Mouse (Mus musculus): ENCODE measurements around the gene Btg1. TPM values are rescaled to one million over a fixed set of nuclear protein-coding genes. Genes with fewer than 3 reads are reported as not detected.
A peak's percentile ranks its signal among the peaks of the same experiment; 100 is the strongest.

The Btg1 gene
- total and polyA plus RNA-seq, 3 experiments, result 11.7 to 45.2 (median 28.5) TPM

DNA sequence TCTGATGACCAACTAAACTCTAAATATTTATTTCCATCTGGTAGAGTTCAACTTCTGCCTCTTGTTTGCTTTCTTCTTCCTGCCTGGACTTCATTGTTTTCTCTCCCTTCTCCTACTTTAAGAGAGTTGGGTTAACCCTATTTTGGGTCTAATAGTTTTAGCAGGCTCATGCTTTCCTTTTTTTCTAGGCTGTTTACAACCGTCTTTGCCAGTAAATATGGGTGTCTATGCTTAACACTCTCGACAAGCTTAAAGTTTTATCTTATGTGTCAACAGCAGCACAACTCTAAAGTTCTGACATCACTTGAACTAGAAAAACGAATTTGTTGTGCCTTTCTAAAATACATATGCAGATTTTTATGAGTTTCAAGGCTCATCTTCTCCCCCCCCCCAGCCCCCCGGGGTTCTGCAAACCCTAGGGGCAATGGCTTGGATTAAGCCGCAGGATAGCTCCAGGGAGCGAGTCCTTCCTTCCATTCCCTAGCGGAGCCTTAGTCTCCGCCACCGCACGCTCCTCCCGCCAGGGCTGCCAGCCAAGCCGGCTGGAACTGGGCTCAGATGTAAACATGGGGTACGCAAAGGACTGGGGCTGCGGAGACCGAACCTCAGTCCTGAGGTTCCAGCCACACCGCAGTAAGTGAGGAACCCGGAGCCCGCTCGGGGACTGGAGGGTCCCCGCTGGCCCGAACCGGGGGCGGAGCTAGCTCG lies 651 bp upstream of the Btg1 start:
- WGBS, result 1% methylated on average over 24 of the region's 24 CpGs
- intact Hi-C loops (cut with DNase I), result loop anchor here (2.0 to 5.0 kb wide), 4 partner anchors 135 to 696 kb away; no protein-coding TSS in a partner anchor
- peak overlapping the region; percentile 76 for H3K9ac ChIP-seq (ENCODE audit: low read depth, low read length)
- H3K27me3 ChIP-seq (ENCODE audit: control insufficient read depth, insufficient read depth, low read length), result no peaks in the 10 kb centered on the region
- H3K4me3 ChIP-seq, result peak overlapping the region; percentile 69
- TF ChIP-seq POLR2A (IDR thresholded peaks at IDR 0.05; ENCODE audit: insufficient read depth, low read depth, low read length) (no peak; the same call in 1 of the 2 replicates), CTCF (IDR thresholded peaks at IDR 0.05) (no peak), EP300 (IDR thresholded peaks at IDR 0.05; ENCODE audit: insufficient read depth, low read depth, low read length) (no peak)
- no peak for DNase-seq
- H3K36me3 ChIP-seq (ENCODE audit: control insufficient read depth, insufficient read depth, low read length), result peaks cover 8% of the 10 kb centered on the region
- peak overlapping the region; percentile 91 for H3K27ac ChIP-seq
- no peaks in the 10 kb centered on the region for H3K4me1 ChIP-seq (ENCODE audit: control insufficient read depth, insufficient read depth, low read length)
- peaks cover 2% of the 10 kb centered on the region; the same call in 1 of the 2 replicates for H3K79me2 ChIP-seq (replicated peaks; ENCODE audit: control insufficient read depth, insufficient read depth, low read length)

DNA sequence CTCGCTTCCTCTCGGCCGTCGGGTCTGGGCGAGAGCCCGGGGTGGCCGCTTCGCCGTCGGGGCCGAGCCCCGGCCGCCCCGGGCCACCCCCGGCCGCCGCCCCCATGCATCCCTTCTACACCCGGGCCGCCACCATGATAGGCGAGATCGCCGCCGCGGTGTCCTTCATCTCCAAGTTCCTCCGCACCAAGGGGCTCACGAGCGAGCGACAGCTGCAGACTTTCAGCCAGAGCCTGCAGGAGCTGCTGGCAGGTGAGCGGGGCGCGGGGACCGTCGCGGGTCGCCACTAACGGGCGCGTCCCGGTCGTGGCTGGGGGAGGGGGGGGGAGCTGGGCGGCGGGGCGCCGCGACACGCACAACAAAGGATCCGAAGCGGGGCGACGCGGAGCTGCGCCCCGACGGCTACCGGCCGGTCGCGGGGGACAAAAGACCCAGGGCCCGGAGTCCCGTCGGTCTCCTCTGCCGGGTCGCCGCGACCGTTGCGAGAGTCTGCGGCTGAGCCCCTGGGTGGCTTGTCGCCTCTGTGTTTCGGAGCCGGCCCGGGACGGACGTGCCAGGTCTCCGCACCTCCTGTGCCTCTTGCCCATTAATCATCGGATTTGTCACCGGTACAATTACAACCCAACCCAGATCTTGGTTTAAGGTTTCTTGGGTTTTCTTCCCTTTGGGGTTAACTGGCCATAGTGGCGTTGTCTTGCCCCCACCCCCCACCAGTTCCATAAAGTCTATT lies 580 bp downstream of the Btg1 start:
- H3K4me3 ChIP-seq, result peak overlapping the region; percentile 90
- peak overlapping the region; percentile 98 for H3K27ac ChIP-seq
- peaks cover 2% of the 10 kb centered on the region; the same call in 1 of the 2 replicates for H3K4me1 ChIP-seq (ENCODE audit: control insufficient read depth, insufficient read depth, low read length)
- peak; percentile 65 to 72 for DNase-seq
- H3K79me2 ChIP-seq (replicated peaks; ENCODE audit: control insufficient read depth, insufficient read depth, low read length), result peaks cover 5% of the 10 kb centered on the region; the same call in 1 of the 2 replicates
- WGBS, result under 1% methylated on average over 75 of the region's 78 CpGs
- peaks cover 17% of the 10 kb centered on the region for H3K36me3 ChIP-seq (ENCODE audit: control insufficient read depth, insufficient read depth, low read length)
- H3K27me3 ChIP-seq (ENCODE audit: control insufficient read depth, insufficient read depth, low read length), result no peaks in the 10 kb centered on the region
- TF ChIP-seq POLR2A (IDR thresholded peaks at IDR 0.05; ENCODE audit: insufficient read depth, low read depth, low read length) (no peak), EP300 (IDR thresholded peaks at IDR 0.05; ENCODE audit: insufficient read depth, low read depth, low read length) (no peak), CTCF (IDR thresholded peaks at IDR 0.05) (no peak)
- peak overlapping the region; percentile 90 for H3K9ac ChIP-seq (ENCODE audit: low read depth, low read length)
- intact Hi-C loops (cut with DNase I), result loop anchor here (2.0 to 5.0 kb wide), 4 partner anchors 133 to 695 kb away; no protein-coding TSS in a partner anchor

- peaks cover 5% of the 10 kb centered on the region; the same call in 1 of the 2 replicates for H3K79me2 ChIP-seq (replicated peaks; ENCODE audit: control insufficient read depth, insufficient read depth, low read length)
- no peaks in the 10 kb centered on the region for H3K27me3 ChIP-seq (ENCODE audit: control insufficient read depth, insufficient read depth, low read length)
- WGBS, result under 1% methylated on average over 29 of the region's 29 CpGs
- TF ChIP-seq POLR2A (IDR thresholded peaks at IDR 0.05; ENCODE audit: insufficient read depth, low read depth, low read length), result no peak
- TF ChIP-seq CTCF (IDR thresholded peaks at IDR 0.05), result peak; percentile 77
- no peak for TF ChIP-seq EP300 (IDR thresholded peaks at IDR 0.05; ENCODE audit: insufficient read depth, low read depth, low read length)
- peak; percentile 82 to 87 for DNase-seq
- H3K9ac ChIP-seq (ENCODE audit: low read depth, low read length), result peak overlapping the region; percentile 90
- H3K36me3 ChIP-seq (ENCODE audit: control insufficient read depth, insufficient read depth, low read length), result peaks cover 23% of the 10 kb centered on the region
- intact Hi-C loops (cut with DNase I), result loop anchor here (2.0 to 5.0 kb wide), 4 partner anchors 133 to 694 kb away; no protein-coding TSS in a partner anchor
- H3K27ac ChIP-seq, result peak overlapping the region; percentile 98
- H3K4me3 ChIP-seq, result peak overlapping the region; percentile 90
- H3K4me1 ChIP-seq (ENCODE audit: control insufficient read depth, insufficient read depth, low read length), result peaks cover 2% of the 10 kb centered on the region; the same call in 1 of the 2 replicates
These were observed 1.3 kb downstream of the Btg1 start for GRCm38 (mm10) chr10:96617951-96618575.

DNA sequence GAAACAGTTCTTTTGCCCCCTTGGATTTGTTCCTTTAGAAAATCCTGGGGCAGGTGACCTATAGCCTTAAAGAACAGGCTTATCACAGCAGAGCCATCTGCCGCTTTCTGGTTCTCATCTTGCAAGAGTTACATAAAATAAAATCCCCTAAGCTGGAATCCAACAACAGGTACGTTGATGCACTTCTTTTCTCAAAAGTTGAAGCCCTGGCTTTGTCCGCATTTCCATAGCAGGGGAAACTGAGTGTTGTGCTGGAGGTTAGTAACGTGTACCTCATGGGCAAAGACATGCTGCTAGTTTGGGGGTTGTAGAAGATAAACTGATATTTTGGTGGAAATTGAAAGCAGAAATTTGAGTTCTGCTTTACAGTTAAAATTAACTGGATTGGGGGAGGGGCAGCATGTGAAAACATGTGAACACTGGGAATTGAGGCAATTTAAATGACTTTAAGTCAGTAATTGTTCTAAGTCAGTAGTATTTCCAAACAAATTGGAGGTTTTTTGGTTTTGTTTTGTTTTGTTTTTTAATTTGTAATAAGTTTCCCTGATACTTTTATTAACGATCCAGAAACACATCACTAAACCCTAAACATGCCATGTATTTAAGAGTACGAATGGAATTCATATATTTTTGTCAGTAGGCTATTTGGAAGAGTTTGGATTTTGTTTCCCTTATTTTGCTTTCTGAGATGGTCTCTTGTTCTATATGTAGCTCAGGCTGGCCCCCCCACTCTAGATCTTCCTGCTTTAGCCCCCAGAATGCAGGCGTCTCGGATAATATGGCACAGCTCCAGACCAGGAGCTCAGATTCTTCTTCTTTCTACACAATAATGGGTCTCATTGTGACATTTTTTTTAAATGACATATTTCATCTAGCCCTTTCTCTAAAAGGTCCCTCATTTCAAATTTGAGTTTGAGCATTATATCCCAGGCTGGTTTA lies 3.4 kb downstream of the Btg1 start:
- no peak for TF ChIP-seq EP300 (IDR thresholded peaks at IDR 0.05; ENCODE audit: insufficient read depth, low read depth, low read length)
- no peak for TF ChIP-seq CTCF (IDR thresholded peaks at IDR 0.05)
- 0 out of 2 replicates have a peak, but pooled peaks have one; percentile 34 for TF ChIP-seq POLR2A (IDR thresholded peaks at IDR 0.05; ENCODE audit: insufficient read depth, low read depth, low read length)
- intact Hi-C loops (cut with DNase I), result loop anchor here (5.0 kb wide), 4 partner anchors 67 to 692 kb away; no protein-coding TSS in a partner anchor
- Histone ChIP-seq H3K9ac (ENCODE audit: low read depth, low read length) (peak overlapping the region; percentile 60), H3K4me1 (ENCODE audit: control insufficient read depth, insufficient read depth, low read length) (peaks cover 8% of the 10 kb centered on the region), H3K27me3 (ENCODE audit: control insufficient read depth, insufficient read depth, low read length) (no peaks in the 10 kb centered on the region), H3K4me3 (peak overlapping the region; percentile 51), H3K79me2 (replicated peaks; ENCODE audit: control insufficient read depth, insufficient read depth, low read length) (peaks cover 8% of the 10 kb centered on the region; the same call in 1 of the 2 replicates), H3K27ac (peak overlapping the region; percentile 55), H3K36me3 (ENCODE audit: control insufficient read depth, insufficient read depth, low read length) (peaks cover 36% of the 10 kb centered on the region)
- peak in 1 of 2 experiments; percentile 24 for DNase-seq
- WGBS, result 23% methylated on average over 8 of the region's 8 CpGs

DNA sequence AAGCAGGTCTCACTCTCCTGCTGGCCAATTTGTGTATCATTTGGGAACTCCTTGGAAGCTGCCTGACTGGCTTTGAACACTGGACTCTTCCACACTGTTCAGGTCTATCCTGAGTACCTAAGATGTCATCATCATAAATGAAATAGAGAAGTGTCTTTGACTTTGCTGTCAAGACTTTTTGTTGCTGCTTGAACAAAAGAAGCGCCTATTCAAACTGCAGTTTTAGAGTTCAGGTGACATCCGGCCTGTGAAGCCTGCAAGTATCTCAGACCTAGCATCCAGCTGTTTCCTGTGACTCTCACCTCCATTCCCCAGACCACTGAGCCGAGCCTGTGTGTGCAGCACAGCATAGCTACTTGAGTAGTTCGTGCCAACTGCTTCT lies 4.1 kb downstream of the Btg1 start:
- TF ChIP-seq CTCF (IDR thresholded peaks at IDR 0.05), result peak; percentile 32
- TF ChIP-seq POLR2A (IDR thresholded peaks at IDR 0.05; ENCODE audit: insufficient read depth, low read depth, low read length), result no peak
- Histone ChIP-seq H3K4me3 (peak overlapping the region; percentile 51), H3K9ac (ENCODE audit: low read depth, low read length) (no peak overlapping the region), H3K79me2 (replicated peaks; ENCODE audit: control insufficient read depth, insufficient read depth, low read length) (peaks cover 8% of the 10 kb centered on the region; the same call in 1 of the 2 replicates), H3K27ac (peak overlapping the region; percentile 55), H3K36me3 (ENCODE audit: control insufficient read depth, insufficient read depth, low read length) (peaks cover 36% of the 10 kb centered on the region), H3K27me3 (ENCODE audit: control insufficient read depth, insufficient read depth, low read length) (no peaks in the 10 kb centered on the region), H3K4me1 (ENCODE audit: control insufficient read depth, insufficient read depth, low read length) (peaks cover 8% of the 10 kb centered on the region)
- DNase-seq, result peak in 1 of 2 experiments; percentile 46
- intact Hi-C loops (cut with DNase I), result loop anchor here (5.0 kb wide), 2 partner anchors 66 to 241 kb away; no protein-coding TSS in a partner anchor
- 23% methylated on average over 4 of the region's 4 CpGs for WGBS
